Mouse (Mus musculus): ENCODE measurements around the gene Olfr616. TPM values are rescaled to one million over a fixed set of nuclear protein-coding genes. Genes with fewer than 3 reads are reported as not detected.
"Not testable (repeated sequence)": the region's sequence is repeated elsewhere in the genome, so short reads cannot be mapped to it uniquely, and the experiment has no call there.

Gene Olfr616
- not detected for total RNA-seq (2021)
- long read RNA-seq, experiment 1 = 0 reads
- long read RNA-seq, experiment 2 = 0 reads

DNA sequence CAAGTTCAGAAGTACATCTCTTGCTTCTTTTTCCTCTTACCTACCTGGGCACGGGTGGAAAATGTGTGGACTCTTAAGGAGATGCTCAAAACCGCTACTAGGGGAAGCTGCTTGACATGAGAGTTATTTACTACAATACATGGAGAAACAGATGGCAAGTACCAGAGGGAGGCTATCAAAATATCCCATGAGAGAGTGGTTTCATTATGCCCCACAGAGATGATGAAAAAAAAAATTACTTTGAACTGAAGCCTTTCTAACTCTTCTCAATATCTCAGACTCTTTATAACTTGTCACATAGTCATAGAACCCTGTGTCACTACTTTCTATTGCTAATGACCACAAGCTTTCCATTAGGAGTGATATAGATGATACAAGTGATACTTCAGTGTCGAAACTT lies at the start of gene Olfr616:
Olfr616 (minus strand) TSS at position 101 of the 400 bp plus-strand sequence.
- no peak for DNase-seq (ENCODE audit: low spot score in 2 of 2)

DNA sequence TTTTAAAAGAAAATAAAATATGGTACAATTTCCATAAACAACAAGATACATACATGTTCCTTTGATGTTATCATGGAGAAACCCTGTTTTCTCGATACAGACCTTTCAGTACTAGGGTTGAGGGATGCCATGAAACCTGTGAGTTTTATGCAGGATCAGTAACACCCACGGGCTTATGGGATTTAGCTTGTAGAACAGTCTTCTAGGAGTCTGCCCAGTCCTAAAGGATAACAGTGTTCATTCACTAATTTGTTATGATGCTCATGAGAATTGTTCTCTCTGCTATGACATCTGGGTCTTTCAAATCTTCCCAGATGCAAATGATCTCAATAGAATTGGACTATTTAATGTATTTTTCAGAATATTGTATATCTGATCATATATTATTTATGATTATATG lies 43.5 kb upstream of the Olfr616 start, which contains the start of gene Olfr620:
Olfr620 (minus strand) TSS at position 101 of the 400 bp plus-strand sequence.
- no peak for DNase-seq (ENCODE audit: low spot score in 2 of 2)

DNA sequence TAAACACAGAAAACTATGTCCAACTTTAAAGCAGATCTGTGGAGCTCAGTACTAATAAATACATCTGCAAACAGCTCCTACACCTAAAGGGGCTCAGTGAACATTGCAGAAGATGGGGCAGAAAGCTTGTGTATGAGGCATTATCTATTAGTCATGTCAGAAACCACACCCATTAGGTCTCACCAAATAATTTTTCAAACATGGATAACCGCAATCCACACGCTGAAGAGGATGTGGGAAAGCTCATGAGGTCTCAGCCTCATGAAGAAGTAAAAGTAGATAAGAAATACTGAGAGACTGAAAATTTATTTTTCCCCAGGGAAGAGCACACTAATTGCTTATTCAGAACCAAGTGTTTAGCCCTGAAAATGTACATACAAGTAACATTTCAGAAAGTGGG lies 38.5 kb upstream of the Olfr616 start:
- no peak for DNase-seq (ENCODE audit: low spot score in 2 of 2)

DNA sequence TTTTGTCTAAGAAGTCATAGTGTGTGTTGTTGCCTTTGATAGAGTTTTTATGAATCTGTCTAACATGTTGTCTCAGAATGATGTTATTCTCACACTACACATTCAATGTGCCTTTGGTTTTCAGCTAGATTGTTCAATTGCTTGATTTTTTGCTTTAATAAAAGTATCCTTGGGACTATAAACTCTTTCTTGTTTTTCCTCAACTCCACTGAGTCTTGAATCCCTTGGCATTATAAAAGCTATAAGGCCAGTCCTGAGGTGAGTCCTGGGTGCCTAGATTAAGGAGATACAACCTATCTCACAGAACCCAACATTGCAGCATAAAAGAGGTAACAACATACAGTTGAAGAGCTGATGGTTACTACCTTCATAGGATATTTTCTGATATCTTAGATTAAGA lies 31.3 kb upstream of the Olfr616 start, which contains the start of gene Olfr619:
Olfr619 (plus strand) TSS at position 301 of the 400 bp plus-strand sequence.
- no peak for DNase-seq (ENCODE audit: low spot score in 2 of 2)

DNA sequence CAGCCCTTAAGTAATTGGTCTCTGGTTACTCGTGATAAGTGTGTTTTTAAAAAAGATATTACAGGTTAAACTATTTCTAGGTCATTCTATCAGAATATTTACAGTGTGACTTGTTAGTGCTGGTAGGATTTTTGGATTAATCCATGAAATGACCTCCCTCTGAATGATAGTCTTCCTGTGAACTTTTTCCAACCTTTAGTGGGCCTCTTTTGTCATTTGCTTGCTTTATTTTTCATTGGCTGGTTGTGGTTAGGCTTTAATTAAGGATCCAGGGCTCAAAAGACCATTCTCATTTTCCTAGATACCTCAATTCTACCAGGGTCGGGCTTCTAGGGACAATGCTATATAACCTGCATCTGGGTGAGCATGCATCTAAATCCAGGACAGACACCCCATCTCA lies 20.9 kb upstream of the Olfr616 start, which contains the start of gene Olfr618:
Olfr618 (plus strand) TSS at position 301 of the 400 bp plus-strand sequence.
- DNase-seq (ENCODE audit: low spot score in 2 of 2) = no peak

DNA sequence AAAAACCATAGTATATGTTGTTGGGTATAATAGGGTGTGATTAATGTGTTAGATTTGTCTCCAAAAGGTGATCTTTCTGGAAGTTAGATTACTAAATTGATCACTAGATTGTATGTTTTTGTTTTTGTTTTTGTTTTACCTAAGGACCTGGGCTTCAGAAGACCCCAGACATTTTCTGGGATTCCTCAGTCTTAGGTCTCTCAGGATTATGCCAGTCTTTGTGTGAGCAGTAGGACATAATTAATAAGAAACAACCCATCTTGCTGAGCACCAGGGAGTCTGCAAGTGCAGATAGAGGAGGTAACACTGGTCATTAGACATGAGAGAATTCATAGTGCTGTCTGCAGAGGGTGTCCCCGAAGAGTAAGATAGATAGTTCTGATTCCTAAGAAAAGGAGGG lies 3.8 kb upstream of the Olfr616 start, which contains the start of gene Olfr617:
Olfr617 (plus strand) TSS at position 301 of the 400 bp plus-strand sequence.
- DNase-seq (ENCODE audit: low spot score in 2 of 2) = no peak

DNA sequence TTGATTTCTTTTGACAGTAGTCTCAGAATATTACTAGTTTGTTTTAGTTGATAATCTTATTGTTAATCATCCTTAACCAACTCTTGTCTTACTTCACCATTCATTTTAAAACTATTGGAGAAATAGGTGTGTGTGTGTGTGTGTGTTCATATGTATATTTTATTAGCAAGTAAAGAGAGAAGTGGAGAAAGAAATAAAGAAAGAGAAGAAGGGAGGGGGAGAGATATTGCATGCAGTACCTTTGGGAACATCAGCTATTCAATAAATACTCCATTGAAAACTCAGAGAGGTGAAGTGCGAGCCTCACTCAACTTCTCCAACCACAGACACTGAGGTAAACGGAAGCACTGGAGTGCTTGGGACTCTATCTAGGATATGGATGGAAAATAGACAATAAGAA lies 13.2 kb downstream of the Olfr616 start, which contains the start of gene Olfr615:
Olfr615 (plus strand) TSS at position 301 of the 400 bp plus-strand sequence.
- DNase-seq (ENCODE audit: low spot score in 2 of 2) = no peak

DNA sequence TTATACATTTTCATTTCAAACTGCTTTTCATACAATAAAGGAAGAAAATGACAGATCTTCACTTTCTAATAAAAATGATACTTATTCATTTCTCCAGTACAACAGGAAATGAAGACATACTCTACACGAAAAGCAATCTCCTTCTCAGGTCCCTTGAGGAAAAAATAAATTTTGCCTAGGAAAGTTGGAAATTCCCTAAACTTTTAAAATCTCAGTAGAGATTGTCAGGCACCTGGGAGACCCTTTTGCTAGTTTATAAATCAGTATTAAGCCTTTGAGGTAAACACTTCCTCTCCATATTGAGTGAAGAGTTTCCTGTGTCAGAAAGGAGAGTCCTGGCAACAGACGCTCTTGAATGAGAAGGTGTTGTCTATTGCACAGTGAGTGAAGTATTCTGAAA lies 21.2 kb downstream of the Olfr616 start, which contains the start of gene Olfr613:
Olfr613 (plus strand) TSS at position 301 of the 400 bp plus-strand sequence.
- DNase-seq (ENCODE audit: low spot score in 2 of 2) = no peak

DNA sequence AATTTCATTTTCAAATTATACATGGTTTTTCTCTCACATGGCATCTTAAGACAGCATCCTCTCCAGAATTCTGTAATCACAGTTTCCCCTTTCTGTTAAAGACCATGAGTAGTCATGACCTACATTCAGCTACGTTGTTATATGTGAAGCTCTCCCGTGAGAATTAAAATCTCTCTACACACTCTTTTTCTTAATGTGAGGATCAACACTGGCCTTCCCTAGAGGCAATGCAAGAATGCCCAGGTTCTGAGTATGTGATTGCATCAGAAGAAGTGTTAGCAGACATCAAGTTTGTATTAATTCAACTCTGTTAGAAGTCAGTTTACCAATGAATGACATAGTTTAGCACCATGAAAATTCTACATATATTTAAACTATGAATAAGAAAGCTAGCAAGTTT lies 26.3 kb downstream of the Olfr616 start, which contains the start of gene Olfr612:
Olfr612 (minus strand) TSS at position 101 of the 400 bp plus-strand sequence.
- DNase-seq (ENCODE audit: low spot score in 2 of 2) = not testable (repeated sequence)

DNA sequence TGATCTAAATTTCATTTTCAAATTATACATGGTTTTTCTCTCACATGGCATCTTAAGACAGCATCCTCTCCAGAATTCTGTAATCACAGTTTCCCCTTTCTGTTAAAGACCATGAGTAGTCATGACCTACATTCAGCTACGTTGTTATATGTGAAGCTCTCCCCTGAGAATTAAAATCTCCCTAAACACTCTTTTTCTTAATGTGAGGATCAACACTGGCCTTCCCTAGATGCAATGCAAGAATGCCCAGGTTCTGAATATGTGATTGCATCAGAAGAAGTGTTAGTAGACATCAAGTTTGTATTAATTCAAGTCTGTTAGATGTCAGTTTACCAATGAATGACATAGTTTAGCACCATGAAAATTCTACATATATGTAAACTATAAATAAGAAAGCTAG lies 48.2 kb downstream of the Olfr616 start, which contains the start of gene Olfr611:
Olfr611 (minus strand) TSS at position 101 of the 400 bp plus-strand sequence.
- not testable (repeated sequence) for DNase-seq (ENCODE audit: low spot score in 2 of 2)

Small RNA genes lying within 50 kb of the gene (microRNA-seq; reads per million reads assigned to microRNA genes)
- gene Gm26506 = 0 reads per million in 2 experiments

Other genes with a start within 250 kb of the Olfr616 start
- not detected for gene Olfr598, start 245.6 kb downstream of the Olfr616 start, total RNA-seq (2021)
- not detected for gene Olfr599, start 233.2 kb downstream of the Olfr616 start, total RNA-seq (2021)
- gene Olfr600, start 219.5 kb downstream of the Olfr616 start, total RNA-seq (2021) = not detected
- not detected for gene Olfr601, start 206.5 kb downstream of the Olfr616 start, total RNA-seq (2021)
- gene Olfr603, start 183.0 kb downstream of the Olfr616 start, total RNA-seq (2021) = not detected
- not detected for gene Usp17lc, start 154.1 kb downstream of the Olfr616 start, total RNA-seq (2021)
- not detected for gene Olfr605, start 123.7 kb downstream of the Olfr616 start, total RNA-seq (2021)
- not detected for gene Olfr606, start 120.1 kb downstream of the Olfr616 start, total RNA-seq (2021)
- gene Olfr607, start 105.0 kb downstream of the Olfr616 start, total RNA-seq (2021) = not detected
- not detected for gene Olfr608, start 99.3 kb downstream of the Olfr616 start, total RNA-seq (2021)
- gene Olfr609, start 71.1 kb downstream of the Olfr616 start, total RNA-seq (2021) = not detected
- gene Olfr610, start 57.0 kb downstream of the Olfr616 start, total RNA-seq (2021) = not detected
- not detected for gene Olfr611, start 48.3 kb downstream of the Olfr616 start, total RNA-seq (2021)
- gene Olfr612, start 26.4 kb downstream of the Olfr616 start, total RNA-seq (2021) = not detected
- gene Olfr613, start 21.1 kb downstream of the Olfr616 start, total RNA-seq (2021) = not detected
- gene Olfr615, start 13.1 kb downstream of the Olfr616 start, total RNA-seq (2021) = not detected
- gene Olfr617, start 3.9 kb upstream of the Olfr616 start, total RNA-seq (2021) = not detected
- gene Olfr618, start 21.0 kb upstream of the Olfr616 start, total RNA-seq (2021) = not detected
- not detected for gene Olfr619, start 31.4 kb upstream of the Olfr616 start, total RNA-seq (2021)
- not detected for gene Olfr620, start 43.4 kb upstream of the Olfr616 start, total RNA-seq (2021)
- not detected for gene Olfr622, start 73.6 kb upstream of the Olfr616 start, total RNA-seq (2021)
- not detected for gene Olfr623, start 94.6 kb upstream of the Olfr616 start, total RNA-seq (2021)
- under 1 TPM in 1 of 2 experiments, not detected in 1; 0.07 TPM for gene Olfr624, start 102.0 kb upstream of the Olfr616 start, total RNA-seq (2021)
- gene Olfr625-ps1, start 113.6 kb upstream of the Olfr616 start, total RNA-seq (2021) = not detected
- gene Olfr243, start 145.5 kb upstream of the Olfr616 start, total RNA-seq (2021) = not detected
- not detected for gene Olfr628, start 161.2 kb upstream of the Olfr616 start, total RNA-seq (2021)
- not detected for gene Olfr629, start 175.8 kb upstream of the Olfr616 start, total RNA-seq (2021)
- gene Olfr630, start 188.2 kb upstream of the Olfr616 start, total RNA-seq (2021) = not detected
- gene Olfr69, start 202.5 kb upstream of the Olfr616 start, total RNA-seq (2021) = not detected
- not detected for gene Olfr68, start 210.6 kb upstream of the Olfr616 start, total RNA-seq (2021)
- gene Olfr67, start 222.7 kb upstream of the Olfr616 start, total RNA-seq (2021) = not detected
- 10 to 100 TPM; 40.8 to 52.6 TPM for gene Hbb-bt, start 244.9 kb upstream of the Olfr616 start, total RNA-seq (2021)